Mouse (Mus musculus): ENCODE results near the gene Gm20812.
"Not testable (repeated sequence)": the region's sequence is repeated elsewhere in the genome, so short reads cannot be mapped to it uniquely, and the experiment has no call there.

Gm20812 gene

GRCm38 (mm10) chrY:12381681-12382080, at the start of gene Gm20812:
Gene Gm20812 (plus strand): TSS chrY:12381981.
- DNase-seq (ENCODE audit: low spot score in 2 of 2) = not testable (repeated sequence)
